Mouse (Mus musculus) granulocyte monocyte progenitor cell, adult 5-6 weeks (primary cell): Measurements from ENCODE around the gene Ssbp3. TPM values are rescaled to one million over a fixed set of nuclear protein-coding genes. Genes with fewer than 3 reads are reported as not detected.

ENCODE experiments used
- ATAC-seq: replicated peaks from 2 replicates; pipeline ENCODE4 v1.8.0; 2016; ENCODE audit warnings: mild to moderate bottlenecking, moderate TSS enrichment, inconsistent platforms; ENCODE audit not compliant: poor library complexity, severe bottlenecking
- total RNA-seq, 2 experiments: library from RNA; stranded (forward) in 1 of 2; stranded (reverse) in 1 of 2; fragments of 200-712, 200-1000 nt in 1 of 2; fragments of >200 nt in 1 of 2; fragmentation: Nextera tagmentation in 1 of 2; gene quantifications; 2 replicates each; pipeline ENCODE4 v1.2.3; 2014 to 2017

Ssbp3 gene
- total RNA-seq, 2 experiments from 2014 or later, result 19.2 to 43.2 TPM

GRCm38 (mm10) chr4:106955729-106956712 is 45.5 kb downstream of the Ssbp3 start:
- ATAC-seq, result peak; percentile 58

- peak; percentile 18; the same call in 1 of the 2 replicates for ATAC-seq
Observed at GRCm38 (mm10) chr4:106958117-106958516, 47.6 kb downstream of the Ssbp3 start.

DNA sequence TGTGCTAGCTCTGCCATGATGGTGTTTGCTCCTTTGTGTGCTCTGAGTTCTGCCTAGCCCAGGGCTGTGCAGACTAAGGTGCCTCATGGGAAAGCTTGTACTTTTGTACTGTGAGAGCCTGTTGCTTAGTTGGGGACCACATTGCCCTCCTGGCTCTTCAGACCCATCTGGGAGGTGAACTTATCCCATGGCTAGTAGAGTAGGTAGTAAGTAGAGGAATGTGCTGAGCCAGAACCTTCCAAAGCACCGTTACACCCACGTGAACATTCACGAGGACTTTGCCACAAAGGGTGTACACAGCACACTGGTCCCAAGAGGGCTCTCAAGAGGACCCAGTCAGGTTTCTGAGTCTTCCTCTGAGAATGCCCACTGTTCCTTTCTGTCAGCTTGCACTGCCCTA is 48.1 kb downstream of the Ssbp3 start:
- ATAC-seq, result no peak

- no peak for ATAC-seq
Observed at GRCm38 (mm10) chr4:106959506-106960302, 49.2 kb downstream of the Ssbp3 start.

DNA sequence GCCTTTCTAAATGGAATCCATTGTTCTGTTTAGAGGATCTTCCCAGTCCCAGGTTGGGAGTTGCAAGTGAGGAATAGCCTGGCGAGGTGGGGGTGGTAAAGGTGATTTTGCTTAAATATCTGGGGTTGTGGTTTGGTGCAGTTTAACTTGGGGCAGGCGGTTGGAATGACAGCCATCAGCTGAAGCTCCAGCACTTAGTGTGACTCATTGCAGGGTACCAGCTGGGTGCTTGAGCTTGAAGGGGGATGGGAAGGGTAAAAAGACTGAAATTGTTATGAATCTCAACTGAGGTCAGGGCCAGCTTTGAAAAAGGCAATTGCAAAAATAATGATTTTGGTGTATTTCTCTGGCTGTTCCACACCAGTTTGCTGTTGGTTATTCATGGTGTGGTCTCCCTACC is 50.0 kb downstream of the Ssbp3 start:
- ATAC-seq, result no peak

GRCm38 (mm10) chr4:106961321-106961720 is 50.8 kb downstream of the Ssbp3 start:
- no peak for ATAC-seq

DNA sequence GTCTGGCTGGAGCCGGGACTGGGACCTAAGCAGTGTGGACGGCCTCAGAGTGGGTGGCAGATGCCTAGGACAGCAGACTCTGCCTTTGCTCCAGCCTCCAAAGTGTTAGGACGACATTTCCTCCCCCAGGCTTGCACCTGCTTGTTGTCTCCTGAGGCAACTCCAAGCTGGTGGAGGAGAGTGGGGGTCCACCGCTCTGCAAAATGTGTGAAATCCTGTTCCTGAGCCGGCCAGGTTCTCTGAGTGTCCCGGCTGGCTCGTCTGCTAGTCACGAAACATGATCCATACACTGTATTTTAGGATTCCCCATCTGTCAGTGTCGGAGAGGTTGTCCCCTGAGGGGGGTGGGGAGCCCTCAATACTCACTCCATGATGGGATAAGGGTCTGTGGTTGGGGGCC is 53.9 kb downstream of the Ssbp3 start:
- no peak for ATAC-seq

DNA sequence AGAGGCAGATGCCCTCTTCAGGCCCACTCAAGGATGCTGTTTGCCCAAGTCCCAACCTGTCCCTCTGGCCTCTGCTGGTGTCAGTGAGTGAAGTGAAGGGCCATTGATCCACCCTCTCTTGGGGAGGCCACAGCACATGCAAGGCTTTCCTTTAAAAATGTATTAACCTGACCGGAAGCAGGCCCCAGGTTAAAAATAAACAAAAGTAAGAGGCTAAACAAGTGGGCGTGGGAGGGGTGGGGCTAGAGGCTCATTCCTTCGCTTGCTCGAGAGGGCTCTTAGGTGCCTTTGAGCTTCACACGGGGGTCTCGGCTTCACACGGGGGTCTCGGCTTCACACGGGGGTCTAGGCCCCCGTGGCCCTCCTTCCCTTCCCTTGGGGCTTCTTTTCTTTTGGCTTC is 54.5 kb downstream of the Ssbp3 start:
- ATAC-seq, result no peak

DNA sequence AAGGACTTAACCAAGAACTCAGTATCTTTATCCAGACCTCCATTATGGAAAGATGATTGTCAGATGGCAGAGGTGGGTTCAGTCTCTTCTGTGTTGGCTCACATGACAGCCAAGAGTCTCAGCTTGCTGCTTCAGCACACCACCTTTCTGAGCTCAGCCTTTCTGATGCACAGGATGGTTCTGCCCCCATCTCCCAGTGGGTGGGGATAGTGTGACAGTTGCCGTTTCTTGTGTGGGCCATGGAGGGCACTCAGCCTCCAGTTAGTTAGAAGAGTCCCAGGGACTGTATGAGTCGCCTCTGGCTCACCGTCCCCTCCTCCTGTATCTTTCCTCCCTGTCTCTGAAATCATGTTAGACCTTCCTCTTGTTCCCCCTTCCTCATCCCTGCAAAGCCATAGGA is 55.9 kb downstream of the Ssbp3 start:
- no peak for ATAC-seq

DNA sequence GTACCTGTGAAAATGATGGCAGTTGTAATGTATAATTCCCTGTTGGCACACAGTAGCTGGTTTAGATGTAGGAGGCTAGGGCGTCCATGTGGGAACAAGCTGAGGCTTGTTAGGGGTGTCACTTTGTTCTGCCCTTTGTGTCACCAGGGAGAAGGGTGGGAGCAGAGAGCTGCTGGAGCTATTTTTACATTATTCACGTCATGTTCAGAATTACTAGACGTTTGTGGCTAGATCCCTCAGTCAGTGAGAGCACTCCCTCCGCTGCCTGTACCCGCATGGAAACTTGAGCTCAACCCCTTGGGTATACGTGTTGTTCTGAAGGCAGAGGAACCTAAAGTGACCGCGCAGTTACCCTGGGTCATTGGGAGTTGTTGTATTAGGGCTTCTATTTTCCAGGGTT is 58.4 kb downstream of the Ssbp3 start:
- ATAC-seq, result no peak

- peak; percentile 90 for ATAC-seq
Observed at GRCm38 (mm10) chr4:106970786-106971185, 60.3 kb downstream of the Ssbp3 start.

GRCm38 (mm10) chr4:106972061-106972460 is 61.6 kb downstream of the Ssbp3 start:
- no peak for ATAC-seq

GRCm38 (mm10) chr4:106972461-106973384 is 62.2 kb downstream of the Ssbp3 start:
- ATAC-seq, result no peak

DNA sequence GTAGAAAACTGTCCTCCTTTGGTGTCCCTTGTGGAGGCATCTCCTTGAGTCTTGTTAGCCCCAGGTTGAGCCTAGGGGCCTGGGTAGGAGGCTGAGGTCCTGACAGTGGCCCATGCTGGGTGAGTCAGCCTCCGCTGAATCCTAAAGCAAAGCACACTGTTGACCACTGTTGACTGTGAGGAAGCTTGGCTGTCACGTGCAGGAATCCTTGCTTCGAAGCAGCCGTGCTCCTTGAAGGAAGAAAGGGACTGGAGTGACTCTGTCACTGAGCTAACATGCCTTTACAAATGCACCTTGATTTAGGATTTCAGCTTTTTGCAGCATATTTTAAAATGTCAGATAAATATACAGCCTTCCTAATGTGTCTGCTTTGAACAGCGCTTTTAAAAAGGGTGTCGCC is 64.8 kb downstream of the Ssbp3 start:
- ATAC-seq, result no peak

DNA sequence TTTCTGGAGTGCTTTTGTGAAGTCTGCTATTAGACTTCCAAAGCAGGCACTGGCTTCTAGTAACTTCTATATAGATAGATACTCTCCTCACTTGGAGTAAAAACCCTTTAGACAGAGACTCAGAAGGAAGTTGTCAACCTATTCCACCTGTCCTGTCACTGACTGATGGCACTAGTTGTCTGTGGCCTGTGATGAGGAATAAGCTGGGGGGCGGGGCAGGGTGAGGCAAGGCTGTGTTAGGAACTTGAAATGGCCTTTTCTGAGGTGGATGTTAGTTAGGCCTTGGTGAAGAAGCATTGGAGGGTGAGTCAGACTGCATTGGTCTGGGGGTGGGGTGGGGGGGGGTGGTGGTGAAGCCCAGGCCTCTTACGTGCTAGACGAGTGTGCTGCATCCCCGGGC is 65.4 kb downstream of the Ssbp3 start:
- no peak for ATAC-seq

- ATAC-seq, result no peak
Observed at GRCm38 (mm10) chr4:106976576-106976975, 66.1 kb downstream of the Ssbp3 start.

GRCm38 (mm10) chr4:106977218-106977651 is 66.7 kb downstream of the Ssbp3 start:
- no peak for ATAC-seq

- no peak for ATAC-seq
Observed at GRCm38 (mm10) chr4:106978376-106978775, 67.9 kb downstream of the Ssbp3 start.

GRCm38 (mm10) chr4:106980669-106981068 is 70.2 kb downstream of the Ssbp3 start:
- no peak; the same call in 1 of the 2 replicates for ATAC-seq
